Mouse (Mus musculus) erythroblast, embryonic 14.5 days (primary cell): ENCODE data around the gene Gm15737. TPM values are rescaled to one million over a fixed set of nuclear protein-coding genes. Genes with fewer than 3 reads are reported as not detected.

Experiments used
- H3K27me3 ChIP-seq: 2 replicates; pipeline ENCODE4 v1.6.1; 2012; ENCODE audit warnings: inconsistent platforms; ENCODE audit not compliant: control insufficient read depth
- H3K36me3 ChIP-seq: 2 replicates; pipeline ENCODE4 v1.6.1; 2012; ENCODE audit warnings: mild to moderate bottlenecking, inconsistent platforms; ENCODE audit not compliant: control insufficient read depth
- H3K4me1 ChIP-seq: 2 replicates; pipeline ENCODE4 v1.6.1; 2012; ENCODE audit warnings: inconsistent platforms; ENCODE audit not compliant: control insufficient read depth
- H3K4me3 ChIP-seq: replicated peaks from 2 replicates; pipeline ENCODE3; 2012; ENCODE audit warnings: moderate library complexity, mild to moderate bottlenecking, inconsistent platforms
- H3K9me3 ChIP-seq: 2 replicates; pipeline ENCODE4 v1.6.1; 2012; ENCODE audit warnings: low read length, inconsistent platforms, mixed read lengths; ENCODE audit not compliant: control insufficient read depth
- GATA1 ChIP-seq: IDR thresholded peaks from 2 replicates; pipeline ENCODE4 v1.6.1; 2012; ENCODE audit warnings: low read length, inconsistent platforms, mixed read lengths
- TAL1 ChIP-seq: IDR thresholded peaks from 3 replicates; pipeline ENCODE4 v1.6.1; 2012; ENCODE audit warnings: low read length, inconsistent platforms, mixed read lengths
- polyA plus RNA-seq: library from polyadenylated mRNA; stranded (reverse); fragments of >175 nt; gene quantifications from 2 replicates; pipeline ENCODE4 v1.2.3, GENCODE M21; 2012

Gm15737 gene
- polyA plus RNA-seq, 1 experiment: not detected

DNA sequence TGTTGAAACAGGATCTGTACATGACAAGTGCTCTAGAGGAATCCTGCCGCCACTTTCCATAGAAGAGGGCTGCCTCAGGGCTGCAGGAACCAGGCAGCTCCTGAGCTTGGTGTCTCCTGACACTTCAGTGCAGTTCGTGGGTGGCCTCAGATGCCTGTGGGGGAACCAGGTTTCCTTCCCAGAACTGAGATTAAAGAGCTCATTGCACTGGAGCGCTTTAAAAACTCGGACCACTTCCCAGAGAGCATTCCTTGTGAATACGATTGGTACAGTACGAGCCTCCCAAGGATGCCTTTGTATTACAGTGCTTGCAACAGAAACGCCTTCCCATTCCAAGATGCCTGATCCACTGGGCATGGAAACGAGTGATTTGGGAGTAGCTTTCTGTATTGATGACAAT is 55.4 kb downstream of the Gm15737 start:
- Histone ChIP-seq H3K9me3 (no peaks in the 10 kb centered on the region), H3K27me3 (no peaks in the 10 kb centered on the region), H3K36me3 (no peaks in the 10 kb centered on the region), H3K4me3 (no peak overlapping the region), H3K4me1 (no peaks in the 10 kb centered on the region)
- TF ChIP-seq GATA1: no peak
- no peak for TF ChIP-seq TAL1

DNA sequence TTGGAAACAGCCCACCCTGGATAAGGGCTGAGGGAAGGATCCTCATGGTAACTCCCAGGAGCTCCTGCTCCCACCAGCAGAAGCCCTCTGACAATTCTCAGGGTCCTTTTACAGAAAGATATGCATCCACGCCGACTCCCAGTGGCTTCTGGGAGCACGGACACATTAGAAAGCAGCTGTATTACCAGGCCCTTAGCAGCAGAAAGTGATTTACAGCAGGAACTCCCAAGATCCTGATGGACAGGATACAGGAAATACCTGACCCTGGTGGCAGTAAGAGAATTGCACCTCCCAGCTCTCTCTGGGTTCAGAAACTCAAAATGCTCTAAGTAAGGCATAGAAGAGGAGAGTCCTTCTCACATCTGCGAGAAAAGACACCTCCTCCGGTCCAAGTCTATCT is 59.1 kb downstream of the Gm15737 start:
- Histone ChIP-seq H3K36me3 (no peaks in the 10 kb centered on the region), H3K9me3 (no peaks in the 10 kb centered on the region), H3K4me1 (no peaks in the 10 kb centered on the region), H3K27me3 (no peaks in the 10 kb centered on the region), H3K4me3 (no peak overlapping the region)
- TF ChIP-seq TAL1: no peak
- TF ChIP-seq GATA1: no peak

Other genes starting within 250 kb of the Gm15737 start
- gene Prickle2, start 163.2 kb upstream of the Gm15737 start, polyA plus RNA-seq: not detected in 2 replicates
- gene A730049H05Rik, start 52.9 kb upstream of the Gm15737 start, polyA plus RNA-seq: not detected in 2 replicates
- gene Adamts9, start 74.1 kb downstream of the Gm15737 start, polyA plus RNA-seq: 0.01 TPM in 1 of 2 replicates, not detected in the other